ENCODE assay signal across 23 mouse cellular contexts in the genomic region with DNA sequence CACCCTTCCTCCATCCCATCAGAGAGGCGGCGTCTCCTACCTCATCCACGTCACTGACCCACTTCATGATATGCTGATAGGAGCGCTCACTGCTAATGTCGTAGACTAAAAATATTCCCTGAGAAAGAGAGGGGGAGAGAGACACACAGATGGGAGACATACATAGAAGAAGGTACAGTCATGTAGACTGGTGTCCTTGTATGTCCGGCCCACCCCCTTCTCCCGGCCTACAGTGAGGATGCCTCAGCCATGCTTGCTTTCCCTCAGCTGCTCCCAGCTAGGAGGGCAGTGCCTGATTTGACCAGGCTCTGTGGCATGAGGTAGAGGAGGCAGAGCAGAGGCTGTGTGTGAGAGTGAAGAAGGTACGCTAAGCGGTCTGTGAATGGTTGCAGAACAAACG. TPM values are rescaled to one million over a fixed set of nuclear protein-coding genes. Genes with fewer than 3 reads are reported as not detected.
A peak's percentile ranks its signal among the peaks of the same experiment; 100 is the strongest.
DNase-seq lines count a peak whose midpoint lies in the region; TF ChIP-seq lines count a peak whose summit lies in the region.
"Had no signal": no experiment of that assay in that cellular context is flagged by ENCODE, and none has a peak within 500 bp of the region (broad histone marks: within the 10 kb centered on the region; RNA-seq: fewer than 3 reads in every experiment).

No protein-coding gene starts in this region.

- WGBS in cerebellum, adult 2 months: 77% methylated on average over 10 of the region's 10 CpGs
- WGBS in heart, embryonic 10.5 days: 66% methylated on average over 10 of the region's 10 CpGs

- DNase-seq in cerebellum, adult 2 months: no peak
- no peak for DNase-seq in cerebellum, postnatal 4 days (ENCODE audit: low spot score in 2 of 2)
- no peak for DNase-seq in heart, embryonic 10.5 days (ENCODE audit: low spot score)
- DNase-seq in heart, adult 8-10 months (ENCODE audit: low spot score): no peak
- DNase-seq in right cerebral cortex, adult 18-20 months: peak; percentile 68
- DNase-seq in right cerebral cortex, adult 2 months (ENCODE audit: low spot score in 2 of 2): no peak
- DNase-seq in adipocyte (ENCODE audit: low spot score): no peak
- DNase-seq: adrenal gland, postnatal 14 days; cerebellum, adult 8-10 months; cerebellum, postnatal 14 days; gastrocnemius, postnatal 10 days; heart, postnatal 10 days had no signal

- no peaks in the 10 kb centered on the region for H3K36me3 ChIP-seq in heart, embryonic 10.5 days
- H3K36me3 ChIP-seq: forebrain, embryonic 12.5 days; intestine, embryonic 15.5 days had no signal

- H3K9me3 ChIP-seq in heart, embryonic 10.5 days: no peaks in the 10 kb centered on the region
- H3K9me3 ChIP-seq: embryonic facial prominence, embryonic 13.5 days; forebrain, embryonic 12.5 days; hindbrain, embryonic 10.5 days; intestine, embryonic 15.5 days had no signal

- no peak for TF ChIP-seq POLR2A in cerebellum, adult 2 months (IDR thresholded peaks at IDR 0.05; ENCODE audit: borderline replicate concordance, insufficient read depth, low read length)

- peaks cover 49% of the 10 kb centered on the region for H3K4me1 ChIP-seq in cerebellum, adult 2 months (ENCODE audit: control insufficient read depth, insufficient read depth, low read length)
- peaks cover 25% of the 10 kb centered on the region for H3K4me1 ChIP-seq in heart, embryonic 10.5 days
- H3K4me1 ChIP-seq: embryonic facial prominence, embryonic 13.5 days; intestine, embryonic 15.5 days had no signal

- H3K27me3 ChIP-seq in cerebellum, adult 2 months (ENCODE audit: control insufficient read depth, insufficient read depth, low read length): no peaks in the 10 kb centered on the region
- peaks cover 40% of the 10 kb centered on the region for H3K27me3 ChIP-seq in heart, embryonic 10.5 days (ENCODE audit: insufficient read depth, poor library complexity, severe bottlenecking)
- H3K27me3 ChIP-seq: embryonic facial prominence, embryonic 13.5 days; forebrain, embryonic 12.5 days; intestine, embryonic 15.5 days had no signal

- no peak overlapping the region for H3K4me3 ChIP-seq in cerebellum, adult 2 months (replicated peaks; ENCODE audit: insufficient read depth, low read depth, low read length)
- H3K4me3 ChIP-seq in heart, embryonic 10.5 days: no peak overlapping the region
- H3K4me3 ChIP-seq: embryonic facial prominence, embryonic 13.5 days; forebrain, embryonic 12.5 days; heart, adult 2 months; hindbrain, embryonic 10.5 days; intestine, embryonic 15.5 days had no signal

- TF ChIP-seq CTCF in cerebellum, adult 2 months (IDR thresholded peaks at IDR 0.05; ENCODE audit: borderline replicate concordance, insufficient read depth, low read depth, low read length): no peak

- peak overlapping the region; percentile 73 for H3K27ac ChIP-seq in cerebellum, adult 2 months (ENCODE audit: insufficient read depth, low read length)
- H3K27ac ChIP-seq in heart, embryonic 10.5 days: 0 out of 2 replicates have a peak overlapping the region, but pooled peaks have one; percentile 4
- H3K27ac ChIP-seq: embryonic facial prominence, embryonic 13.5 days; forebrain, embryonic 12.5 days; heart, adult 2 months; hindbrain, embryonic 10.5 days; hindbrain, embryonic 14.5 days; intestine, embryonic 15.5 days had no signal

RNA-seq across cellular contexts. Expression of gene Gpx2, which starts 7.7 kb away (rescaled TPM):
- polyA plus RNA-seq in cerebellum, adult 2 months (2012; rRNA removed): 2.5 and 3.4 TPM in 2 replicates
- 0.11 and 0.60 TPM in 2 replicates for polyA plus RNA-seq in heart, embryonic 10.5 days (2016; fragmentation: Nextera tagmentation; extraction: Ambion mirVana)
- not detected for total RNA-seq in heart, adult 8-10 months (2022)
- total RNA-seq: adrenal gland, adult 18-20 months; adrenal gland, postnatal 14 days; gastrocnemius, postnatal 10 days; gastrocnemius, postnatal 4 days; heart, adult 2 months; heart, postnatal 10 days; MEL had no signal
- polyA plus RNA-seq: C2C12; heart, embryonic 14.5 days; hindbrain, embryonic 10.5 days had no signal

RNA-seq across cellular contexts. Expression of gene Rab15, which starts 19.7 kb away (rescaled TPM):
- polyA plus RNA-seq in cerebellum, adult 2 months (2012; rRNA removed): 108 and 109 TPM in 2 replicates
- 3.1 and 6.3 TPM in 2 replicates for polyA plus RNA-seq in heart, embryonic 10.5 days (2016; fragmentation: Nextera tagmentation; extraction: Ambion mirVana)
- total RNA-seq in heart, adult 8-10 months (2022): under 1 TPM; 0.25 to 0.92 (median 0.32) TPM

RNA-seq across cellular contexts. Expression of gene Fntb, which starts 37.6 kb away (rescaled TPM):
- polyA plus RNA-seq in cerebellum, adult 2 months (2012; rRNA removed): 55.9 and 61.3 TPM in 2 replicates
- 36.9 and 39.2 TPM in 2 replicates for polyA plus RNA-seq in heart, embryonic 10.5 days (2016; fragmentation: Nextera tagmentation; extraction: Ambion mirVana)
- total RNA-seq in heart, adult 8-10 months (2022): 10 to 100 TPM; 12.8 to 16.1 (median 14.9) TPM

RNA-seq across cellular contexts. Expression of gene Churc1, which starts 37.7 kb away (rescaled TPM):
- 79.9 and 86.0 TPM in 2 replicates for polyA plus RNA-seq in cerebellum, adult 2 months (2012; rRNA removed)
- polyA plus RNA-seq in heart, embryonic 10.5 days (2016; fragmentation: Nextera tagmentation; extraction: Ambion mirVana): 145 and 165 TPM in 2 replicates
- total RNA-seq in heart, adult 8-10 months (2022): 10 to 100 TPM; 74.6 to 86.6 (median 80.5) TPM

Comparison
In these comparisons a context has a peak if more than half of its experiments do, and no peak if none do; other contexts are left out.
1. RNA of gene Rab15, which starts 19.7 kb away (polyA plus RNA-seq): 108 to 109 TPM in cerebellum, adult 2 months; 3.1 to 6.3 TPM in heart, embryonic 10.5 days; every median in the first group is over 10 times any median in the second.